Mouse (Mus musculus): ENCODE results near the gene Ndufb7. TPM values are rescaled to one million over a fixed set of nuclear protein-coding genes. Genes with fewer than 3 reads are reported as not detected.

Ndufb7 gene
- polyA plus RNA-seq, 1 experiment: 676 TPM

DNA sequence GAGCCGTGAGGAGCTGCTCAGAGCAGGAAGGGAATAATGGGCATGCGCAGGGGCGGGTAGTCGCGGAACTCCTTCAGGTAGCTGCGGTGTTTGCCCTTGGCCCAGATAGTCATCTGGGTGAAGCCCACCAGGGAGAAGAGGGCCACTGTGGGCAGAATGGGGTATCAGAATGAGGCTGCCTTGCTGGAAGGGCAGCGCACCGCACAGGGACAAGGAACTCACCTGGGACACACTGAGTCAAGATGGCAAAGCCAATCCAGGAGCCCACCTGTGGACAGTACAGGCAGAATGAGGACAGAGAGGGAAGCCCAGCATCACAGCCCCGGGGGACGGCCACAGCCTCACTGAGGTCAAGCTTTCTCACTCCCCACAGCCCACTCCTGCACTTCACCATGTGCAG is 5.3 kb downstream of the Ndufb7 start:
- Histone ChIP-seq H3K27ac (replicated peaks; ENCODE audit: low read depth, low read length) (no peak overlapping the region), H3K4me3 (ENCODE audit: insufficient read depth, low read depth, low read length) (no peak overlapping the region), H3K4me1 (ENCODE audit: control insufficient read depth, insufficient read depth, insufficient read length, low read length) (peaks cover 35% of the 10 kb centered on the region)

DNA sequence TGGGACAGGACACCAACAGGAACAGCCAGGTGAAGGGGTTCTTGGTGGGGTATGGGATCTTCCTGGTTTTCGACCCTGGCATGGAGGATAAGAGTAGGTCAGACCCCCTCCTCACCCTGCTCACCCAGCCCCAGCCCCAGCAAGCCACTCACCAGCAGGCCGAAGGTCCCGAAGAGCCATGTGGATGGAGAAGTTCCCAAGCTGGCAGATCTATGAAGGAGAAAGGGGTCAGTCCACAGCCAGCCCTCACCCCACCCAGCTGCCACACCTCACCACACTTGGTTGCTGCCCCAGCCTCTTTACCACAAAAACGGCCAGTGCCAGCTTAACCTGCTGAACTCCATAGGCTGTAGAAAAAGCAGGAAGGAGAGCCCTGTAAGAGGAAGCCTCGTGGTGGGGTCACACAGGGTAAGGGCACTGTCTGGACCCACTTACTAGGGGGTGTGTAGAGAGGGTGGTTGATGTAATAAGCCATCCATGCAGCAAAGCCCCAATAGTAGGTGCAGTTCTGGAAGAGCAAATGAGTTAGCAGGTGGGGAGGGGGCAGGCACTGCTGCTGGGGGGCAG is 5.9 kb downstream of the Ndufb7 start:
- Histone ChIP-seq H3K4me1 (ENCODE audit: control insufficient read depth, insufficient read depth, insufficient read length, low read length) (peaks cover 39% of the 10 kb centered on the region), H3K27ac (replicated peaks; ENCODE audit: low read depth, low read length) (no peak overlapping the region), H3K4me3 (ENCODE audit: insufficient read depth, low read depth, low read length) (no peak overlapping the region)

DNA sequence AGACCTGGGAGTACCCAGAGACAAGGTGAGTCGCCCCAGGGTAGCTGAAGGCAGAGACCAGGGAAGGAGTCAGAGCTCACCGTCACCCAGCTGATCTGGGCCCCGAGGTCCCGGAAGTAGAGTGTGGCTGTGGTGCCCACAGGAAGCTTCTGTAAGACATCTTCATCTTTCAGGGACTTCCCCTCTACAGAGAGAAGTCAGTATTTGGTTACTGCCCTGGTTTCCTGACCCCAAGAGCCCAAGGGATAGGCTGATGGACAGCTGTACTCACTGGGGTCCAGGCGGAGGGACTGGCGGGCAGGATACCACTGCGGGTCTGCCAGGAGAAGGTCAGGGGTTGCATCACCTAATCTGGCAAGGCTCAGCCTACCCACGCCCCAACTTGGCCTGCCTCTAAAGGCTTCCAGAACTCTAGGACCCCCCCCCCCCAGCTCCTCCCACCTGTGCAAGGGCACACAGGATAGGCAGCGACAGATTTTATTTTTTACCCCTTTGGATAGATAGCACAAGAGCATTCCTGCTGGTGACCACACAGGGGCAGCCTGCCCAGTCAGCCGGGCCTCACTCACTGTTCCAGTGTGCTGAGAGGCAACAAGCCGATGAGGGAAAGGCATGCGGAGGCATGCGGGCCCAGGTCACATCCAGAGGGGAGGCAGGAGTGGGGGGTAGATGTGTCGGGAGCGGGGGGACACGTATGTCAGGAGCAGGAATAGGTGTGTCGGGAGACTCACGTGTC is 6.8 kb downstream of the Ndufb7 start:
- Histone ChIP-seq H3K4me3 (ENCODE audit: insufficient read depth, low read depth, low read length) (no peak overlapping the region), H3K27ac (replicated peaks; ENCODE audit: low read depth, low read length) (no peak overlapping the region), H3K4me1 (ENCODE audit: control insufficient read depth, insufficient read depth, insufficient read length, low read length) (peaks cover 33% of the 10 kb centered on the region)

DNA sequence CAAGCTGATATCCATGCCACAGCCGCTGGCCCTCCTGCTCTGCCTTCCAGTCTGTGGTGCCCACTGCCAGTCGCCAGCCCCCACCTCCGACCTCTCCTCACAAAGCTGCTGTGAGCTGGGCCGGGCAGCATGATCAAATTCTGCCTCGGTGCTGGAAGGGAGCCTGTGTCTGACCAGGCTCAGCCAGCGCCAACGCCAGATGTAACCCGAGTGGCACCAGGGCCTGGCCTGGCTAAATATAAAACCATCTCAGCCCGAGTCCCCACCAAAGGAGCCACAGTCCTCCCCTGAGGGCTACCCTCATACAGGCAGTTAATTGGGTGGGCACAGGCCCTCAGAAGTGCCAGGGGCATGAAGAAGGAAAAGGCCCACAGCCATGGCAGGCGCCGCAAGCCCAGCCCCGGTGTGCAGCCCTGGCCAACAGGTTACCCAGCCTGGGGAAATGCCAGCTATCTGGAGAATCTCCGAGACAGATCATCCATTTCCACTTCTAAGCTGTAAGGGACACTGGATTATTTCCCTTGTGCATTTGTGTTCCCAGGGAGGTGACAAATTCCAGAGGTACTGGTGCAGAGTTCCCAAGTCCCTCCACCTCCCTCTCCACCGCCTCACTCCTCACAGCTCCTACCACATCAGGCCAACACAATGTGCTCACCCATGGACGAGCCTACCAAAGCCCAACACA is 8.3 kb downstream of the Ndufb7 start:
- no peak overlapping the region for H3K27ac ChIP-seq (replicated peaks; ENCODE audit: low read depth, low read length)
- H3K4me1 ChIP-seq (ENCODE audit: control insufficient read depth, insufficient read depth, insufficient read length, low read length): peaks cover 34% of the 10 kb centered on the region
- H3K4me3 ChIP-seq (ENCODE audit: insufficient read depth, low read depth, low read length): no peak overlapping the region

DNA sequence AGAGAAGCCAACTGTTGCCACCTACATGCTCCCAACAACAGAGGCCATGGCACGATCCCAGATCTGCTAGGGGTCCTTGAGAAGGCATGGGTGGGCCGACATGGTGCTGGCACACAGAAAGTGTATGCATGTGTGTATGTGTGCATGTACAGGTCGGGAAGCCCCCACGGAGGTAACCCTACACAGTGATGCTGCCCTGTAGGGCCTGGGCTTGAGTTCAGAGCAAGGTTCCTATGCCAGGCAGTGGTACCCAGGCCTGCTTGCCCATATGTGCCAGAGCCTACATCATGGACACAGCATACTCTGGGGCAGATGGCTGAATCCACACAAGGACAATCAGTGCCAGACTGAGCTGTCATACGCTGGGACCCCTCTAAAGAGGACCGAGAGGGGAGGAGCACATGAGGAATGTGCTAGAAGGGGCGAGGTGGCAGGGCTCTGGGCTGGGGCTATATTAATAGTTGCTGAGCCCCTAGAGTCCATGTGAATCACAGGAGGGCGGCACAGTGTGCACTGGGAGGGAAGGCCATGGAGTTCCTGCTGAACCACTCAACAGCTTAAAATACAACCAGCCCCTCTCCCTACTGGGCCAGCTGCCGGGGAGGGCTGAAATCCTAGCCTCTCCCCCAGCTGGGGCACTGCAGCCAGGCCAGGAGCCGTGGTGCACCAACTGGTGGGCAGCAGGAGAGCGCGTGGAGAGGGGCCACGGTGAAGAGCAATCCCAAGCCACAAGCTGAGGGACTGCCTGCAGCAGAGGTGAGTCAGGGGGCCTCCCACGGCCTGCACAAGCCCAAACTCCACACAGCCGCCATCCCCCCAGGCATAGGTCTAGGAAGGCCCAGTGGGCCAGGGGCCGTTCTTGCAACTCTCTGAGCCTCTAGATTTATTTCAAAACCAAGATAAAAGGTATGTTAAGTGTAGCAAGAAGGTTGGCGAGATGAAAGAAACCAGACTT is 9.4 kb downstream of the Ndufb7 start:
- peak overlapping the region; percentile 32; the same call in 1 of the 2 replicates for H3K4me3 ChIP-seq (ENCODE audit: insufficient read depth, low read depth, low read length)
- 0 out of 2 replicates have a peak overlapping the region, but pooled peaks have one; percentile 37 for H3K27ac ChIP-seq (replicated peaks; ENCODE audit: low read depth, low read length)
- H3K4me1 ChIP-seq (ENCODE audit: control insufficient read depth, insufficient read depth, insufficient read length, low read length): peaks cover 40% of the 10 kb centered on the region

DNA sequence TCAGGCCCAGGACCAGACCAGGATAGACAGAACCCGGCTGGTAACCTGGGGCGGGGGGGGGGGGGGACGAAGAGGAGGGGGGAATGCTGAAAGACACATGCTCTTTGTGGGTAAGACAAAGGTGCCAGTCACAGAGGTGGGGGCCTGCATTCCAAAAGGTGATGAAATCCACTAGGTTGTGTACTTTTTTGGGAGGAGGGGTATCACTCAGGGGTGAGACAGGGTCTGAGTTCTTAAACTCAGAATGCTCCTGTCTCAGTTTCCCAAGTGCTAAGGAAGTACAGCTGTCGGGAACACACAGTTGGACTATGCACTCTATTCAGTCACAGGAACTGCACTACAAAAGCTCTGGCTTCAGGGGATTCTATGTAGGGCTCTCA is 10.0 kb downstream of the Ndufb7 start:
- peaks cover 42% of the 10 kb centered on the region for H3K4me1 ChIP-seq (ENCODE audit: control insufficient read depth, insufficient read depth, insufficient read length, low read length)
- no peak overlapping the region for H3K4me3 ChIP-seq (ENCODE audit: insufficient read depth, low read depth, low read length)
- peak overlapping the region; percentile 60 for H3K27ac ChIP-seq (replicated peaks; ENCODE audit: low read depth, low read length)

DNA sequence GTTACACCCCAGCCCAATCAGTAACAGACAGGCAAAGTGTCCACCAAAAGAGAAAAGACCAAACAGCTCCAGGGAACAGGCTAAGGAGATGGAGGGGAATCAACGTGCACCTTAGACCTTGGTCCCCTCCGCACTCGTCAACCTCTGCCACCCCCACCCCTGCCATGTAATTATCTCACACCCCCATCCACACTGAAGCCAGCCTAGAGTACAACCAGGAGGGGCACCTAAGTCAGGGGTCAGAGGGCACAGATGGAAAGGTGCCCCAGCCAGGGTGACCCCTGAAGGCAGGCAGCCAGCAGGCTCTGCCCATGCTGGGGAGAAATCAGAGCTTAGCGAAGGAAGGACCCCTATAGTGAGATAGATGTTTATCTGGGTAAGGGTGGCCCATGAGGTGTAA is 10.4 kb downstream of the Ndufb7 start:
- H3K4me3 ChIP-seq (ENCODE audit: insufficient read depth, low read depth, low read length): no peak overlapping the region
- H3K27ac ChIP-seq (replicated peaks; ENCODE audit: low read depth, low read length): peak overlapping the region; percentile 60
- H3K4me1 ChIP-seq (ENCODE audit: control insufficient read depth, insufficient read depth, insufficient read length, low read length): peaks cover 42% of the 10 kb centered on the region

DNA sequence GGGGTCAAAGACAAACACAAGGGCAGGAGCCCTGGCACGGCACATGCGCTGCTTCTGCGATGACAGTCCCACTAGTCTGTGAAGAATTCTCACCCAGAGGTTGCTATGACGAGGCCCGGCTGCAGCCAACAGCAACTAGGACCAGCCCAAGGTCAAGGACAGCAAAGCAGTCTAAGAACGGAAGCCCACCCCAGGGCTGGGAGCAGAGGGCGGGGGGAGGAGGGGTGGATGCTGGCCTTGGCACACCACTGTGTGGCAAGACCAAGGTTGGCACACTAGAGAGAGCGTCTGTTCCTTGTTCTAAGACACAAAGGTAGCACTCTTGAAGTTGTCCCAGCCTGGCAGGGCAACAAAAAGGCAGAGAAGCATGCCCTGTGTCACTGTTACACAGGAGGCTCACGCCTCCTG is 10.9 kb downstream of the Ndufb7 start:
- Histone ChIP-seq H3K4me3 (ENCODE audit: insufficient read depth, low read depth, low read length) (no peak overlapping the region), H3K4me1 (ENCODE audit: control insufficient read depth, insufficient read depth, insufficient read length, low read length) (peaks cover 42% of the 10 kb centered on the region), H3K27ac (replicated peaks; ENCODE audit: low read depth, low read length) (peak overlapping the region; percentile 73)

DNA sequence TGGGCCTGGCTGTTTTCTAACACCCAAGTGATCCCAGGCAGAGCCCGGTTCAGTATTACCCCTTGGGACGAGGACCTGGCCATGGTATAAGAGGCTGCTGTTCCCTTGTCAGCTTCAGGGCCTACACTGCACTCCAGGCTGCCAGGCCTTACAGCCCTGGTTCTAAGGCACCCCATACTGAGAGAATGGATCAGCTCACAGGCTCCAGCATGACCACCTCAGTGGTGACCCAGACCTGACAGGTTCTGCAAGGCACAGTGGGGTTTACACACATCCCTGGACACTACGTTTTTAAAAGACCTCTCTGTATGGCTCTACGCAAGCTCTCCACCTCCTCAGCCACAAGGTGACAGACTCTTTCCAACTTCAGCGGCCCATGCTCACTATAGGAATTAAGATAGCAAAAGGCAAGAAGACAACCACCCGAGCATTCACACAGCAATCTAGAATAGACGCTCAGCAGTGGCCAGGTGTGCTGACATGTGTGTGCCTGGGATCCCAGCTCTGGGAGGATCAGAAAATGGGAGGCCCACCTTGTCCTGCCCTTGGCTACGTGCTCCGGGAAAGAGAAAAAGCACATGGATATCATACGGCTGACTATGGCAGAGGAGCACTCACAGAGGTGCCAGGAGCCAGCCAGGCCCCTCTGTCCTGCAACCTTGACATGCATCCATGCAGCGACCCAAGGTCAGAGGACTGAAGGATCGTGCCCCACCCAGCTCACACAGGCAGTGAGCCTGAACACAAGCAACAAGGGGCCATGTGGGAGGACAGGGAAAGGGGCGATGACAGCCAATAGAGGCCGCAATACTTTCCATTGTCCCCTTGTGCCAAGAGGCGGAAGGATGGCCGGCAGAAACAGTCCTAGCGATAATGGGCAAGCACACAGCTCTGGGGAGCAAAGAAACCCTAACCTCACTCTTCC is 11.9 kb downstream of the Ndufb7 start:
- peak overlapping the region; percentile 43 for H3K27ac ChIP-seq (replicated peaks; ENCODE audit: low read depth, low read length)
- H3K4me3 ChIP-seq (ENCODE audit: insufficient read depth, low read depth, low read length): no peak overlapping the region
- H3K4me1 ChIP-seq (ENCODE audit: control insufficient read depth, insufficient read depth, insufficient read length, low read length): peaks cover 42% of the 10 kb centered on the region

DNA sequence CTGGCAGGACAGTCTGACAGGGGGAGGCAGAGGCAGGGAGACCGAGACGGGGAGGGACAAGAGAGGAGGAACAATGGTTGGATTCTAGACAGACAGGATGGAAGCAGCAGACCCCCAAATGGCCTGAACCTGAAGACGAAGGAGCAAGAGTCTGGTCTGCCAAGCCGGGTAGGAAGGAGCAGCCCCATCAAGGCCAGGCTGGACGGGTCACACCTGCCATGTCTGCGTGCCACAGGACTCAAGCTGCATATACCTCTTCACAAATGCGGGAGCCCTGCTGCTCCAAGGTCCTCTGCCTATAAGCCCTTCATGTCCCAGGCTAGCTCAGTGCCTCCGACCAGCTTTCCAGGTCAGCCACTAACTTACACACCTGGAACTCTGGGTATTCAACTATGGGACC is 13.2 kb downstream of the Ndufb7 start:
- Histone ChIP-seq H3K4me1 (ENCODE audit: control insufficient read depth, insufficient read depth, insufficient read length, low read length) (peaks cover 42% of the 10 kb centered on the region), H3K27ac (replicated peaks; ENCODE audit: low read depth, low read length) (0 out of 2 replicates have a peak overlapping the region, but pooled peaks have one; percentile 10), H3K4me3 (ENCODE audit: insufficient read depth, low read depth, low read length) (no peak overlapping the region)

DNA sequence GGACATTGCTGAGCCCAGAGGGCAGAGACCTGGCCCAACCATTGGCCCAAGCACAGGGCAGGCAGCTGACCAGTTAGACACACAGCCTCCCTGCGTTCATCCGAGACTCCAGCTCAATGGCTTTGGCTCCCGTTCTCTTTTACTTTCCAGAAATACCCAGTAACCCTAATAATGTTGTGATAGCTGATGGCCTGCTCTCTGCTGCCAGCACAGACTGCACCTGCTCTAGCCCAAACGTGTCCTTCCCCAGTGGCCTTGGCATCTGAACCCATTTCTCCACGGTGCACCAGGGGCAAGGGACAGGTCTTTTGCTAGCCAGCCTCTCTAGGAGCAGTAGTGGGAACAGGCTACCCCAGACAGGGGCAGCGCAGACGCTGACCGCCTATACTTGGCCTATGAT is 14.4 kb downstream of the Ndufb7 start:
- Histone ChIP-seq H3K4me3 (ENCODE audit: insufficient read depth, low read depth, low read length) (no peak overlapping the region), H3K27ac (replicated peaks; ENCODE audit: low read depth, low read length) (no peak overlapping the region), H3K4me1 (ENCODE audit: control insufficient read depth, insufficient read depth, insufficient read length, low read length) (peaks cover 31% of the 10 kb centered on the region)

DNA sequence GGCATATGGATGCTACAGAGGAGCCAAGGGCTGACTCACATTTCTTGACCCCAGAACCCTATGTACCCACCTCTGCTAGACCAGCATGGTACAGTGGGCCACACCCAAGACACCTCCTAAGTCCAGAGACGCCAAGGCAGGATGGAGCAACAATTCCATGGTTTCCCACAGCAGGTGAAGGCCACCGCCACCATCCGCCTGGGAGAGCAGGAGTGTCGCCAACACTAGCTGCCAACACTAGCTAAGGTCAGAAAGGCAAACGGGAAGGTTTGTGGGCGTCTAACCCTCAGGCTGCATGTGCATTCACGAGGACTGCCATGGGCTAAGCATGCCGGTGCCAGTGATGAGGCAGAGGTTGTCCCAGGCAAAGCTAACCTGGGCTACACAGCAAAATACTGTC is 15.8 kb downstream of the Ndufb7 start:
- Histone ChIP-seq H3K4me3 (ENCODE audit: insufficient read depth, low read depth, low read length) (no peak overlapping the region), H3K27ac (replicated peaks; ENCODE audit: low read depth, low read length) (no peak overlapping the region), H3K4me1 (ENCODE audit: control insufficient read depth, insufficient read depth, insufficient read length, low read length) (peaks cover 20% of the 10 kb centered on the region)

DNA sequence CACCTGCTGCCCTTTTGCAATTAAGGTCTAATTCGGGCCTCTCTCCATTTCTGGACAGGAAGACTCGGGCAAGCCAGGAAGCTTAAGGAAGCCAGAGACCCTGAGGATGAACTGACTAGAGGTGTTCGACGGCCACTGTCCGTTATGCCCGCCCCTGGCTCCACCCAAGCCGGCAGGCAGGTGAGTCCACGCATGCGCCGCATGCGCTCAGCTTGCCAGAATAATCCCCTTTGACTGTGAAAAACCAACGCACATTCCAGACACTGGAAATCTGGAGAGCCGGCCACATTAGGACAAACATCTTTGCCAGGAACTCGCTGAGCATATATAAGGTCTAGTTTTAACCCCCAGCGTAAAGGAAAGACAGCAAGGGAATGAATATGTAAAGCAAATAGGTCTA is 16.8 kb downstream of the Ndufb7 start:
- no peak overlapping the region for H3K27ac ChIP-seq (replicated peaks; ENCODE audit: low read depth, low read length)

DNA sequence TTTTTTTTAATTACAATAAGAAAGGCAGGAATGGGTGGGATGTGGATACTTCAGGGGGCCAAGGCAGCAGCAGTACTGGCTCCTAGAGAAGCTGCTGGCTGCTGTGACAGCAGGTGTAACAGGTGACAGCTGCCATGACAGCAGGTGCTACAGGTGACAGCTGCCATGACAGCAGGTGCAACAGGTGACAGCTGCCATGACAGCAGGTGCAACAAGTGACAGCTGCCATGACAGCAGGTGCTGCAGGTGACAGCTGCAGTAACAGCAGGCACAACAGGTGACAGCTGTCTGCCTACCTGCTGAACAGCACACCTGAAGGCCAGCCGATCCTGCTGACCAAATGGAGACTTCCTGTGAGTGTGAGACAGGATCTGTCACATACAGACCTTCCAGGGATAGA is 18.3 kb downstream of the Ndufb7 start:
- no peak overlapping the region for H3K27ac ChIP-seq (replicated peaks; ENCODE audit: low read depth, low read length)

More for the DNA sequence above, 16.8 kb downstream of the Ndufb7 start:
- Histone ChIP-seq H3K4me1 (ENCODE audit: control insufficient read depth, insufficient read depth, insufficient read length, low read length) (peaks cover 17% of the 10 kb centered on the region), H3K4me3 (ENCODE audit: insufficient read depth, low read depth, low read length) (no peak overlapping the region)

More for the DNA sequence above, 18.3 kb downstream of the Ndufb7 start:
- no peak overlapping the region for H3K4me3 ChIP-seq (ENCODE audit: insufficient read depth, low read depth, low read length)
- peaks cover 7% of the 10 kb centered on the region for H3K4me1 ChIP-seq (ENCODE audit: control insufficient read depth, insufficient read depth, insufficient read length, low read length)

Data from brown adipose tissue, adult 24 weeks (tissue).